Mouse (Mus musculus): ENCODE results near the gene Clec4f. TPM values are rescaled to one million over a fixed set of nuclear protein-coding genes. Genes with fewer than 3 reads are reported as not detected.

Clec4f gene
- polyA plus RNA-seq, 1 experiment from 2014 or later = not detected

Other genes starting within 250 kb of the Clec4f start
- gene Tet3, start 197.1 kb downstream of the Clec4f start, polyA plus RNA-seq (2016; fragmentation: Nextera tagmentation; extraction: Ambion mirVana) = 59.8 and 64.5 TPM in 2 replicates
- 62.6 and 66.4 TPM in 2 replicates for gene Dguok, start 149.2 kb downstream of the Clec4f start, polyA plus RNA-seq (2016; fragmentation: Nextera tagmentation; extraction: Ambion mirVana)
- gene Actg2, start 119.9 kb downstream of the Clec4f start, polyA plus RNA-seq (2016; fragmentation: Nextera tagmentation; extraction: Ambion mirVana) = 1.3 and 2.0 TPM in 2 replicates
- gene Stambp, start 83.5 kb downstream of the Clec4f start, polyA plus RNA-seq (2016; fragmentation: Nextera tagmentation; extraction: Ambion mirVana) = 34.4 and 34.6 TPM in 2 replicates
- not detected in 2 replicates for gene Cd207, start 21.7 kb upstream of the Clec4f start, polyA plus RNA-seq (2016; fragmentation: Nextera tagmentation; extraction: Ambion mirVana)
- gene Vax2, start 55.1 kb upstream of the Clec4f start, polyA plus RNA-seq (2016; fragmentation: Nextera tagmentation; extraction: Ambion mirVana) = 0.15 TPM in 1 of 2 replicates, not detected in the other
- not detected in 2 replicates for gene Atp6v1b1, start 86.8 kb upstream of the Clec4f start, polyA plus RNA-seq (2016; fragmentation: Nextera tagmentation; extraction: Ambion mirVana)
- gene Ankrd53, start 106.5 kb upstream of the Clec4f start, polyA plus RNA-seq (2016; fragmentation: Nextera tagmentation; extraction: Ambion mirVana) = 0.15 and 0.22 TPM in 2 replicates
- 71.6 and 72.6 TPM in 2 replicates for gene Tex261, start 119.6 kb upstream of the Clec4f start, polyA plus RNA-seq (2016; fragmentation: Nextera tagmentation; extraction: Ambion mirVana)
- gene Nagk, start 138.8 kb upstream of the Clec4f start, polyA plus RNA-seq (2016; fragmentation: Nextera tagmentation; extraction: Ambion mirVana) = 59.1 and 62.6 TPM in 2 replicates
- 19.1 and 22.4 TPM in 2 replicates for gene Paip2b, start 175.6 kb upstream of the Clec4f start, polyA plus RNA-seq (2016; fragmentation: Nextera tagmentation; extraction: Ambion mirVana)
- 86.4 and 92.4 TPM in 2 replicates for gene Zfp638, start 210.9 kb upstream of the Clec4f start, polyA plus RNA-seq (2016; fragmentation: Nextera tagmentation; extraction: Ambion mirVana)

Data from neural tube, embryonic 12.5 days (tissue).